Mouse (Mus musculus) Muller cell, postnatal 12 days (primary cell): ENCODE measurements around the gene Slc37a3.
"Not testable (repeated sequence)": the region's sequence is repeated elsewhere in the genome, so short reads cannot be mapped to it uniquely, and the experiment has no call there.

ENCODE experiments used
- DNase-seq: peaks from one replicate; pipeline ENCODE4 v3.0.0-alpha.2; 2015; ENCODE audit errors: inconsistent ontology term

The Slc37a3 gene

GRCm38 (mm10) chr6:39378161-39378835 is 823 bp upstream of the Slc37a3 start:
- not testable (repeated sequence) for DNase-seq

- DNase-seq, result no peak
These were observed 700 bp downstream of the Slc37a3 start for GRCm38 (mm10) chr6:39376775-39377174.

GRCm38 (mm10) chr6:39373301-39373955 is 4.0 kb downstream of the Slc37a3 start:
- DNase-seq, result no peak

GRCm38 (mm10) chr6:39372727-39373126 is 4.7 kb downstream of the Slc37a3 start:
- peak; percentile 50 for DNase-seq

- DNase-seq, result no peak
These were observed 5.4 kb downstream of the Slc37a3 start for GRCm38 (mm10) chr6:39372042-39372441.

- DNase-seq, result no peak
These were observed 7.8 kb downstream of the Slc37a3 start for GRCm38 (mm10) chr6:39369631-39370030.

GRCm38 (mm10) chr6:39362684-39363083 is 14.8 kb downstream of the Slc37a3 start:
- DNase-seq, result no peak

- not testable (repeated sequence) for DNase-seq
These were observed 18.3 kb downstream of the Slc37a3 start for GRCm38 (mm10) chr6:39359207-39359606.

GRCm38 (mm10) chr6:39348946-39349345 is 28.5 kb downstream of the Slc37a3 start:
- DNase-seq, result no peak

GRCm38 (mm10) chr6:39347880-39348814 is 29.3 kb downstream of the Slc37a3 start:
- DNase-seq, result no peak

GRCm38 (mm10) chr6:39346991-39347501 is 30.4 kb downstream of the Slc37a3 start:
- peak; percentile 28 for DNase-seq

- DNase-seq, result no peak
These were observed 32.0 kb downstream of the Slc37a3 start for GRCm38 (mm10) chr6:39345430-39345829.

GRCm38 (mm10) chr6:39344020-39344419 is 33.5 kb downstream of the Slc37a3 start:
- peak; percentile 65 for DNase-seq

- no peak for DNase-seq
These were observed 35.7 kb downstream of the Slc37a3 start for GRCm38 (mm10) chr6:39341798-39342197.

GRCm38 (mm10) chr6:39338359-39338758 is 39.1 kb downstream of the Slc37a3 start:
- no peak for DNase-seq

- DNase-seq, result no peak
These were observed 42.6 kb downstream of the Slc37a3 start for GRCm38 (mm10) chr6:39334873-39335272.

- DNase-seq, result no peak
These were observed 43.3 kb downstream of the Slc37a3 start for GRCm38 (mm10) chr6:39334224-39334623.

- DNase-seq, result no peak
These were observed 45.3 kb downstream of the Slc37a3 start for GRCm38 (mm10) chr6:39331998-39332700.

- DNase-seq, result no peak
These were observed 46.5 kb downstream of the Slc37a3 start for GRCm38 (mm10) chr6:39330981-39331380.

GRCm38 (mm10) chr6:39320286-39320685 is 57.2 kb downstream of the Slc37a3 start:
- DNase-seq, result no peak

GRCm38 (mm10) chr6:39319061-39319761 is 58.3 kb downstream of the Slc37a3 start:
- peak; percentile 95 for DNase-seq
